Mouse (Mus musculus) liver, postnatal 0 days (tissue): Measurements from ENCODE around the gene Serpina3j. TPM values are rescaled to one million over a fixed set of nuclear protein-coding genes. Genes with fewer than 3 reads are reported as not detected.
"Not testable (repeated sequence)": the region's sequence is repeated elsewhere in the genome, so short reads cannot be mapped to it uniquely, and the experiment has no call there.

Experiments
- ATAC-seq: fragments of 200-750 bp; cut with Nextera tagmentation; 2 replicates; pipeline ENCODE4 v1.8.0; 2017; ENCODE audit warnings: mild to moderate bottlenecking, moderate library complexity
- DNase-seq: peaks from one replicate; pipeline ENCODE4 v3.0.0-alpha.2; 2016
- H3K27ac ChIP-seq: fragments of 300-500 bp; sonication (generic); 2 replicates; pipeline ENCODE4 v1.5.1; 2014; ENCODE audit warnings: antibody characterized with exemption, moderate library complexity, mild to moderate bottlenecking, low read depth
- H3K27me3 ChIP-seq: fragments of 300-500 bp; sonication (generic); 2 replicates; pipeline ENCODE4 v1.6.1; 2014; ENCODE audit warnings: low read length, control low read depth, mixed read lengths; ENCODE audit not compliant: insufficient read depth
- H3K36me3 ChIP-seq: fragments of 300-500 bp; sonication (generic); replicated peaks from 2 replicates; pipeline ENCODE4 v1.6.1; 2014; ENCODE audit warnings: mild to moderate bottlenecking, control low read depth, low read length, moderate library complexity, mixed read lengths; ENCODE audit not compliant: insufficient read depth
- H3K4me1 ChIP-seq: fragments of 300-500 bp; sonication (generic); 2 replicates; pipeline ENCODE4 v1.6.1; 2014; ENCODE audit warnings: antibody characterized with exemption, mild to moderate bottlenecking, control low read depth; ENCODE audit not compliant: insufficient read depth
- H3K4me2 ChIP-seq: fragments of 300-500 bp; sonication (generic); 2 replicates; pipeline ENCODE4 v1.6.1; 2014; ENCODE audit warnings: low read depth, mild to moderate bottlenecking, low read length, moderate library complexity, mixed read lengths
- H3K4me3 ChIP-seq: fragments of 300-500 bp; sonication (generic); 2 replicates; pipeline ENCODE4 v1.5.1; 2014; ENCODE audit warnings: low read depth, low read length
- H3K9ac ChIP-seq: fragments of 300-500 bp; sonication (generic); replicated peaks from 2 replicates; pipeline ENCODE4 v1.6.1; 2014; ENCODE audit warnings: mild to moderate bottlenecking, moderate library complexity
- H3K9me3 ChIP-seq: fragments of 300-500 bp; sonication (generic); 2 replicates; pipeline ENCODE4 v1.6.1; 2016; ENCODE audit warnings: mild to moderate bottlenecking, control low read depth, low read length, mixed read lengths
- CTCF ChIP-seq: sonication (generic); IDR thresholded peaks from 2 replicates; pipeline ENCODE4 v1.5.1; 2016; ENCODE audit warnings: antibody characterized with exemption, low read depth
- EP300 ChIP-seq: IDR thresholded peaks from 2 replicates; pipeline ENCODE4 v1.6.1; 2016; ENCODE audit warnings: antibody characterized with exemption, low read depth, mild to moderate bottlenecking
- WGBS: fragments of 180-500 bp; shearing (Covaris S2); extraction: QIAGEN DNeasy Blood & Tissue Kit; methylation state at CpG from one replicate; pipeline ENCODE4 v1.1.7; 2014; ENCODE audit not compliant: insufficient replicate concordance; 5-methylcytosine and 5-hydroxymethylcytosine counted together
- polyA plus RNA-seq: library from polyadenylated mRNA; unstranded; fragments of >200 nt; fragmentation: Nextera tagmentation; extraction: Ambion mirVana; gene quantifications from 2 replicates; pipeline ENCODE4 v1.2.1, GENCODE M21; 2015

Serpina3j gene
- polyA plus RNA-seq, 1 experiment from 2014 or later, result not detected

DNA sequence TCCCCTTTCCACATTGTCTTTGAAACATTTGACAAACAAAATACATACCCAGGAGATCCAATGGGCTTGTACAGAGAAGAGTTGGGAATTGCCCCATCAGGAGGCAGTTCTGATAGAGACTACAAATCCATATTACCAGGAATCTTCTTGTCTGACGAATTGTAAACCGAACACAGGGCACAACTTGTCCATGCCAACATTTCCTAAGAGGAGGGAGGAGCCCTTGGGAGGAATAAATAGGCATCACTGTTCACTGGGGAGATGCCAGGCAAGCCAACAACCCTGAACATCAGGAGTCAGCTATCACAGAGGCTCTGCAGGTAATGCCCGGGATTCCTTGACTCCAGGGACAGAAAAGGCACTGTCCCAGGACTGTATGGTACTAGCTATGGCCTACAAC is 23.9 kb downstream of the Serpina3j start, which contains the start of the genes Serpina3k and Serpina3m:
TSS of gene Serpina3k (plus strand) at position 261 of the 400 bp plus-strand sequence.
TSS of gene Serpina3m (plus strand) at position 261 of the 400 bp plus-strand sequence.
- not testable (repeated sequence) for H3K27ac ChIP-seq, H3K9me3 ChIP-seq, H3K4me1 ChIP-seq, H3K4me3 ChIP-seq, DNase-seq, H3K9ac ChIP-seq, H3K27me3 ChIP-seq, H3K36me3 ChIP-seq
- WGBS, result 67% methylated on average over 3 of the region's 3 CpGs
- TF ChIP-seq EP300, result peak; percentile 36; the same call in 1 of the 2 replicates
- peak; percentile 62 for ATAC-seq
- 0 out of 2 replicates have a peak within 1 kb of the TSS, but pooled peaks have one; percentile 9 for H3K4me2 ChIP-seq

DNA sequence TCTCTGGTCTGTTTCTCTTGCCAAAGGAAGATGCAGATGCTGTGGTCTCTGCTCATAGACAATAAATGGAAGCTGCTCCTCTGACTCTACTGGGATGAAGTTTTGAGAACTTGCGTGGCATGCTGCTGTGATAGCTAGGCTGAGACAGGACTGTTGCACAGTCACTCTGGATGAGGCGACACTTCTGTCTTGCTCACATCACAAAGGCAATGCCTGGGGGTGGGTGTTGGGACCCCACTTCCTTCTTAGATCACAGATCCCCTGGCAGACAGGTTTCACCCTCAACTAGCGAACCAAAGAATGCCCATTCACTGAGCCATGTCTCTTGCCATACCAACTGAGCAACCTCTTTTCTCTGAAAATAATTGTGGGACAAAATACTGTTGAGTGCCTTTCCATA is 24.4 kb downstream of the Serpina3j start:
- Histone ChIP-seq H3K9ac (no peak overlapping the region), H3K4me3 (no peak overlapping the region), H3K36me3 (no peaks in the 10 kb centered on the region), H3K9me3 (no peaks in the 10 kb centered on the region), H3K27me3 (no peaks in the 10 kb centered on the region), H3K4me1 (no peaks in the 10 kb centered on the region), H3K4me2 (no peak overlapping the region), H3K27ac (no peak overlapping the region)
- DNase-seq, result no peak
- TF ChIP-seq EP300 (no peak), CTCF (no peak)
- WGBS, result 81% methylated on average over 3 of the region's 3 CpGs
- no peak for ATAC-seq

DNA sequence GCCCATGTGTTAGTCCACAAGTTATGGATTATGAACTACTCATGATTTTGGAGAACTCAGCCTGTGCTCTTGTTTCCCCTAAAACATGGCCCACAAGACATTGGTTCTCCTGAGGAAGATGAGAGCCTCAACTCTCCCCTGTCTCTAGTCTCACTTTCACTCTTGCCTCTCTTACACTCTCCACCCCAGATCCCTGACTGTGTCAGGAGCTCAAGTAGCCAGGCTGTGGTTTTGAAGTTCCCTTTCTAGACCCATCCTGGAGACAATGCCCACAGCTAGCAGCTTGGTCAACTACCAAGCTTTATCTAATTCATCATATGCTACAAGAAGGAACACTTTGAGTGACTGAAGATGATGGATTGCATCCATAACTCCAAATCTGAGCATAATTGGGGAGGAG is 28.1 kb downstream of the Serpina3j start:
- not testable (repeated sequence) for DNase-seq, H3K4me2 ChIP-seq, H3K9me3 ChIP-seq, H3K27me3 ChIP-seq, H3K4me3 ChIP-seq, H3K9ac ChIP-seq, ATAC-seq, H3K36me3 ChIP-seq, H3K27ac ChIP-seq, H3K4me1 ChIP-seq

DNA sequence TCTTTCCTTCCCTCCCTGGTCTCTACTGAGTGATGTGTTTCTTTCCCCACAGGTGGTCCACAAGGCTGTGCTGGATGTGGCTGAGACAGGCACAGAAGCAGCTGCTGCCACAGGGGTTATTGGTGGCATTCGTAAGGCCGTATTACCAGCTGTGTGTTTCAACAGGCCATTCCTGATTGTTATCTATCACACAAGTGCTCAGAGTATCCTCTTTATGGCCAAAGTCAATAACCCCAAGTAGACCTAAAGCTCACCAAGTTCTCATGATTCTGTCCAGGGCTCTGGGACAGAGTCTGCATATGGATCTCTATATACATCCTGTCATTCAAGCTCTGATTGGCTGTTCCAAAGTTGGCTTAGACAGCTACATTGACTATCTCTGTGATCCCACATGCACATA is 30.8 kb downstream of the Serpina3j start:
- H3K9me3 ChIP-seq, result no peaks in the 10 kb centered on the region
- WGBS, result 80% methylated on average over 2 of the region's 2 CpGs

DNA sequence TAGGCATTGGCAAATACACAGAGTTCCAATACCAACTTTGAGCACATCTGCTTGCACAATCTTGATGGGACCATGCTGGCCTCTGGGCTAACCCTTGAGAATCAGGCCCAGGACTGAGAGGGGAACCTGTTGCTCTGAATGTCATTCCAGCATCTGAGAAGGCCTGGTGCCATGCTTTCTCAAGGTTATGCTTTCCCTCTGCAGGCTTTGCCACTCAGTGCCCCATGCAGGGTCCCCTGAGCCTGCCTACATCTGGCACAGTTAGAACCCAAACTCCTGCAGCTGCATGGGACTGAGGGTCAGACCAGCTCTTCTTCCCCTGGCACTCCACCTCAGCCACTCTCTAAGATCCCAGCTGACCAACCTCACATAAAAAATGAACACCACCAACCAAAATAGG is 31.4 kb downstream of the Serpina3j start:
- no peaks in the 10 kb centered on the region for H3K27me3 ChIP-seq
- peak; percentile 19; the same call in 1 of the 2 replicates for ATAC-seq
- no peak overlapping the region for H3K27ac ChIP-seq

More for the DNA sequence above, 30.8 kb downstream of the Serpina3j start:
- no peak for DNase-seq
- Histone ChIP-seq H3K4me1 (no peaks in the 10 kb centered on the region), H3K27me3 (no peaks in the 10 kb centered on the region), H3K36me3 (no peaks in the 10 kb centered on the region), H3K27ac (no peak overlapping the region), H3K4me3 (no peak overlapping the region), H3K9ac (no peak overlapping the region), H3K4me2 (no peak overlapping the region)
- ATAC-seq, result no peak
- no peak for TF ChIP-seq CTCF
- TF ChIP-seq EP300, result no peak

DNA sequence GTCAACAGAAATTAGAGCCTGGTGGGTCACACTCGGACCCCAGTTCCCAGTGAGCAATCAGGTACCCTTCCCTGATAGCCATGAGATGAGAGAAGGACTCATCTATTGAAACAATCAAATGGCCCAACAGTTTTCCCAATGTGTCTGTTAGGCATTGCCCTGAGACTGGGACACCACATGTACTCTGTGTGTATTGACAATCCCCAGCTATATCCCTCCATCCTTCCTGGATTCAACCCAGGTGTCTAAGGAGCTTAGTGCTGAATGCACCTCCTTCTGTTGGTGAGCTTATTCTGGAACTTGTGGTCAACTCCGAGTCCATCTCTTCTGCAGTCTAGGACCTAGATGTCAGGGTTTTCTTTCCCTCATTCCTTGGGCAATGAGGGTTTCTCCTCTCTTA is 32.7 kb downstream of the Serpina3j start:
- no peak overlapping the region for H3K9ac ChIP-seq
- H3K4me1 ChIP-seq, result no peaks in the 10 kb centered on the region
- DNase-seq (no peak), ATAC-seq (no peak)
- H3K4me3 ChIP-seq, result no peak overlapping the region
- H3K36me3 ChIP-seq, result no peaks in the 10 kb centered on the region
- H3K9me3 ChIP-seq, result no peaks in the 10 kb centered on the region
- H3K27ac ChIP-seq, result no peak overlapping the region
- H3K4me2 ChIP-seq, result no peak overlapping the region
- no peak for TF ChIP-seq EP300
- no peak for TF ChIP-seq CTCF
- 59% methylated on average over 2 of the region's 2 CpGs for WGBS
- H3K27me3 ChIP-seq, result no peaks in the 10 kb centered on the region

More for the DNA sequence above, 31.4 kb downstream of the Serpina3j start:
- TF ChIP-seq CTCF, result no peak
- TF ChIP-seq EP300, result no peak
- Histone ChIP-seq H3K4me1 (no peaks in the 10 kb centered on the region), H3K4me2 (no peak overlapping the region), H3K4me3 (no peak overlapping the region), H3K9ac (no peak overlapping the region), H3K36me3 (no peaks in the 10 kb centered on the region), H3K9me3 (no peaks in the 10 kb centered on the region)
- no peak for DNase-seq

DNA sequence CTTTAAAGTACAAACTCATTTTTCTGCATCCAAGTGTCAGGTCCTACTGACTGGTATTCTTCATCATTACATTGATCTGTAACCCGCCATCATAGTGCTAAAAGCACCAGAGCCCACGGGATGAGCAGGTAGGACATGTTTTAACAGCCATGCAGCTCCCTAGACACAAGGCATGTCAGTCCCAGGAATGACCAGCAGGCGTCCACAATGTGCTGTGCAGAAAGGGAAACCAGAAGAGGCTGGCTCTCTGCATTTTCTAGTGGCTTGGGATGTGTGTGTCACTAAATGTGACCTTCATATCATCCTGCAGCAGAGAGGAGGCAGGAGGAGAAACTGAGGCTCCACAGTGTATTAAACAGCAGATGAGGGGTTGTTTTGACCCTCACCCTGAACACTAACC is 37.5 kb downstream of the Serpina3j start:
- H3K9me3 ChIP-seq, H3K27ac ChIP-seq, H3K4me3 ChIP-seq, H3K9ac ChIP-seq, H3K4me1 ChIP-seq, H3K4me2 ChIP-seq, H3K36me3 ChIP-seq, H3K27me3 ChIP-seq: not testable (repeated sequence)
- DNase-seq (peak; percentile 72), ATAC-seq (peak; percentile 77)
- 17% methylated on average over 3 of the region's 3 CpGs for WGBS
- TF ChIP-seq CTCF, result peak; percentile 73
